Mouse (Mus musculus) heart, postnatal 0 days (tissue): ENCODE results near the gene Tmem107.

Source experiments
- CTCF ChIP-seq: IDR thresholded peaks from 2 replicates; pipeline ENCODE4 v1.5.1; 2016; ENCODE audit warnings: antibody characterized with exemption, control low read depth, low read depth
- EP300 ChIP-seq: IDR thresholded peaks from 2 replicates; pipeline ENCODE4 v1.6.1; 2016; ENCODE audit warnings: antibody characterized with exemption, low read depth

- TF ChIP-seq EP300, result peak; percentile 41; the same call in 1 of the 2 replicates
- peak; percentile 73 for TF ChIP-seq CTCF
Observed at GRCm38 (mm10) chr11:69122336-69122951, 51.8 kb downstream of the Tmem107 start, which contains the start of gene 9130213A22Rik.
